Mouse (Mus musculus) brain, embryonic 14.5 days (tissue): ENCODE measurements at regions not wholly inside any gene's neighbourhood (a gene's known extent, or its start where the extent isn't known, plus 50 kb on each side); places are given as distances from the start of the nearest gene placed in this dataset.
A peak's percentile ranks its signal among the peaks of the same experiment; 100 is the strongest.

ENCODE experiments used
- DNase-seq: peaks from one replicate; pipeline ENCODE4 v3.0.0-alpha.2; 2011; ENCODE audit warnings: low read depth
- CTCF ChIP-seq: fragments of 200-500 bp; IDR thresholded peaks from 2 replicates; pipeline ENCODE4 v1.5.1; 2012; ENCODE audit warnings: inconsistent platforms, mild to moderate bottlenecking, moderate library complexity, borderline replicate concordance; ENCODE audit not compliant: insufficient read depth, insufficient read length; ENCODE audit errors: extremely low read depth
- POLR2A ChIP-seq: fragments of 200-500 bp; IDR thresholded peaks from 2 replicates; pipeline ENCODE4 v1.6.1; 2012; ENCODE audit warnings: mild to moderate bottlenecking, inconsistent platforms, borderline replicate concordance; ENCODE audit not compliant: poor library complexity, insufficient read depth, insufficient read length, severe bottlenecking; ENCODE audit errors: extremely low read depth

DNA sequence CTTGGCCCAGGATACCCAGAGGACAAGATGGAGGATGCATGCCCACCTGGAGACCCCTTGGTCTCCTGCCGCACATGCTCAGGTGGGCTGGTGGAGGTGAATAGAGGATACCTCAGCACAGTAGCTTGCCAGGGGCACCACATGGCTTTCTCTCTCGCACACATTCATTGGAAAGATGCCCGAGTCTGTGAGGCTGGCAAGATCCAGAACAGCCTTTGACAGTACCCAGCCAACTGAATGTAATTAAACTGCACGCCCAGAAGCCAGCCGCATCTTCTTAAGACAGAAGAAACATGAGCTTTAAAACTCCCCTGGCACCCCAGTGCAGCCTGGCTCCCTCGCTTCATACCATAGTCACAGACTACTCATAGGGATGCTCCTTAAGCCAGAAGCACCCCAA lies 143.4 kb downstream of the 2410131K14Rik start:
- DNase-seq, result peak; percentile 89
- TF ChIP-seq POLR2A (no peak), CTCF (no peak)

- no peak for DNase-seq
- TF ChIP-seq CTCF, result no peak
- TF ChIP-seq POLR2A, result no peak
Measured at GRCm38 (mm10) chr5:118390691-118391373, 145.8 kb downstream of the 2410131K14Rik start.

- no peak for DNase-seq
- TF ChIP-seq CTCF (no peak), POLR2A (no peak)
Measured at GRCm38 (mm10) chr5:118392932-118393487, 148.0 kb downstream of the 2410131K14Rik start.

- DNase-seq, result no peak
- no peak for TF ChIP-seq CTCF
Measured at GRCm38 (mm10) chr5:118394051-118394450, 149.0 kb downstream of the 2410131K14Rik start.

- DNase-seq, result peak; percentile 84
- TF ChIP-seq POLR2A (no peak), CTCF (no peak)
Measured at GRCm38 (mm10) chr5:118396004-118396725, 151.1 kb downstream of the 2410131K14Rik start.

- DNase-seq, result no peak
- TF ChIP-seq POLR2A (no peak), CTCF (no peak)
Measured at GRCm38 (mm10) chr5:118400926-118401325, 155.9 kb downstream of the 2410131K14Rik start.

DNA sequence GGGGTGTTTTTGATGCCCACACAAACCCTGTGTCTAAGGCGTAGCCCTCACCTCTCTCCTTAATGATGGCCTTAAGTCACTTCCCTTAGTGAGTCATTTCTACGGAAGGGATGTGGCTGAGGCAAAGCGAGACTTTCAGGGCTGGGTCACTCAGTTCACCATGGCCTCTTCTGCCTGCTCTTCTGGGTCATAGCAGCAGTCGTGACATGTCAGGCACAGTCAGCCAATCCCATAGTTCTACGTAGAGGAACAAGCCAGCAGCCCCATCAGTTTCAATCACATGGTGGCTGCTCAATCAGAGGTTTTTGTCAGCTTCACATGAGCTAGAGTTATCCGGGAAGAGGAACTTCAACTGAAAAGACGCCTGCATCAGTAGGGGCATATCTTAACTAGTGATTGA lies 156.1 kb upstream of the Med13l start:
- no peak for DNase-seq
- TF ChIP-seq POLR2A (no peak), CTCF (no peak)

GRCm38 (mm10) chr5:118405421-118405820 lies 155.1 kb upstream of the Med13l start:
- TF ChIP-seq POLR2A, result no peak
- TF ChIP-seq CTCF, result no peak
- no peak for DNase-seq

- no peak for TF ChIP-seq POLR2A
- no peak for TF ChIP-seq CTCF
- peak; percentile 43 for DNase-seq
Measured at GRCm38 (mm10) chr5:118407451-118407850, 153.0 kb upstream of the Med13l start.

DNA sequence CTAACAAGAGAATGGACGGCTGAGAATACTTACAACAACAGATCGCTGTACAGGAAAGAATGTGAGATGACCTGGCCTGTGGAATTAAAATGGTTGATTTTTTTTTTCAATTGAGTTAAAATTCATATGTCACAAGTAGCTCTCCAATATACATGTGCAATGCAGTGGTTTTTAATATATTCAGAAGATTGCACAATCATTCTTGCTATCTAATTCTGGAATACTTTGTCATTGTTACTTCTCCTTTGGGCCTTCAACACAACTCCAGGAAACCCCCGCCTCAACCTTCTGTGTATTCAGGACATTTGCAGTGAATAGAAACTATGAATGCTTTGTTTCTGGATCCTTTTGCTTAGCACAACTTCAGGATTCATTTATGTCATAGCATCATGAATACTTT lies 152.5 kb upstream of the Med13l start:
- TF ChIP-seq CTCF (no peak), POLR2A (no peak)
- no peak for DNase-seq

DNA sequence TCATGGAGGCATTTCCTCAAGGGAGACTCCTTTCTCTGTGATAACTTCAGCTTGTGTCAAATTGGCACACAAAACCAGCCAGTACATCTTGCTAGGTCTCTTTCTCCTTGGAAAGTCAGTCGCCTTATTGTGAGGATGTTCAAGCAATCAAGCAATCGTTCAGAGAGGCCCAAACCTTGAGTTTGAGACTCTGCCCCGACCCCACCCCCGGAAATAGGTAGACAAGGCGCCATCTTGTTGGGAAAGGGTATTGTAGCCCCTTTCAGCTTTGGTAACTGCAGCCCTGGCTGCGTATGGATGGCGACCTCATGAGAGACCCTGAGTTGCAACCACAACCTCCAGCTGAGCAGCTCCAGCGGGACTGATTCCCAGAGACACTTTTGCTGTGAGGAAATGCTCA lies 151.7 kb upstream of the Med13l start:
- TF ChIP-seq CTCF (no peak), POLR2A (no peak)
- DNase-seq, result no peak
